Mouse (Mus musculus) layer of hippocampus, postnatal 10 days (tissue): ENCODE results near the gene Rnf166. TPM values are rescaled to one million over a fixed set of nuclear protein-coding genes. Genes with fewer than 3 reads are reported as not detected.

ENCODE experiments used
- DNase-seq, 2 experiments: peaks; one replicate each; pipeline ENCODE4 v3.0.0; 2021; ENCODE audit warnings: low spot score in 2 of 2
- total RNA-seq, 2 experiments: library from RNA; stranded (reverse); gene quantifications; 2 replicates each; pipeline ENCODE4 v1.2.3; 2021

Gene Rnf166
- total RNA-seq, 2 experiments from 2014 or later = 19.7 to 23.5 TPM

DNA sequence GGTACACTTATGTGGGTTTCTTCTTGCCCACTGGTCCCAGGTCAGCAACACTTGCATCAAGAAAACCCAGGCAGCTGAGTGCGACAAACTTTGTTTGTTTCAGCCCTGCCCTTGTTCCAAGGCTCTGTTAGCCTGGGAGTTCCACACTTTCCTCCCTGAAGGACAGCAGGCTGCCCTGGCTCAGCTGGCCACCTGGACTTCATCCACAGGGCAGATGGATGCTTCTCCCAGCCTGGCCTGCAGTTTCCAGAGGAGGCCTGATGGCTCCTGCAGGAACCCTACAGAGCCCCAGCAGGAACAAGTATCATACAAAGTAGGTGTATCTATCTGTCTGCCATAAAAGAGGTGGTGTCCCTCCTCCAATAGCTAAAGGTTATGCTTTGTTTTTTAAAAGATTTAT is 34.5 kb downstream of the Rnf166 start:
- no peak for DNase-seq

- no peak for DNase-seq
Observed at GRCm38 (mm10) chr8:122439336-122439735, 36.5 kb downstream of the Rnf166 start.

GRCm38 (mm10) chr8:122437708-122438331 is 38.0 kb downstream of the Rnf166 start:
- DNase-seq = no peak

DNA sequence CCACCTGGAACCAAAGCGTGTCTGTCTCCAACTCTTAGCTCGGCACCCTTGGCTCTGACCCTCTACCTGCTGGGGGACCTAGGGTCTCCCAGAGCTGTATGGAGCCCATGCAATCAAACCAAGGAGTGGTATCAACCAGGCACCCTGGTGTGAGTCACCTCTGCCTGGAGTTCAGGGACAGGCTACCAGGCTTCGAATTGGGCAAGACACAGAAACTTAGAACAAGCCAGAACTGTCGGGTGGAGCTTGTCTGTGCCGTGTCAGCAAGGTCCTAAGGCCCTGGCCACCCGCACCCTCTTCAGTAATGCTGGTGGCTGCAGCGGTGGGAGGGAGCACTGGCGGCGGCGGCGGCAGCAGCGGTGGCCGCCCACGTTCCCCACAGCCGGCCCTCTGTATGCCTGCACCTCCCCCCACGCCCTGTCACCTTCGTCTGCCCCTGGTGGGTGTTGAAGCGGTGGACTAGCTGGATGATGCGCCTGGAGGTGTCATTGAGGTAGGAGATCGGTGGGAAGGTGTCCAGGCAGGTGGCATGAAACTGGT is 39.2 kb downstream of the Rnf166 start:
- no peak for DNase-seq

GRCm38 (mm10) chr8:122436146-122436545 is 39.7 kb downstream of the Rnf166 start:
- no peak for DNase-seq

DNA sequence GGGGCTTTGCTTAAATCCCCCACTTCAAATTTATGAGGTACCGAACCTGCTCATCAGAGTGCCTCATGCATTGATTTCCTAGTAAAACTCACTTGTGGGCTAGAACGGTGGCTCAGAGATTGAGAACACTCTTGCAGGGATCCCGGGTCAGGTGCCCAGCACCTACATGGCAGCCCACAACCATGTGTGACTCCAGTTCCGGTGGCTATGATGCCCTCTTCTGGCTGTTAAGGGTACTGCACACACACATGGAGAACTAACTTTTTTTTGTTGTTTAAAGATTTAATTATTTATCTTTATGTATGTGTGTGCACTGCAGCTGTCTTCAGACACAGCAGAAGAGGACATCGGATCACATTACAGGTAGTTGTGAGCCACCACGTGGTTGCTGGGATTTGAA is 40.5 kb downstream of the Rnf166 start:
- no peak for DNase-seq

GRCm38 (mm10) chr8:122433269-122433905 is 42.5 kb downstream of the Rnf166 start:
- no peak for DNase-seq

DNA sequence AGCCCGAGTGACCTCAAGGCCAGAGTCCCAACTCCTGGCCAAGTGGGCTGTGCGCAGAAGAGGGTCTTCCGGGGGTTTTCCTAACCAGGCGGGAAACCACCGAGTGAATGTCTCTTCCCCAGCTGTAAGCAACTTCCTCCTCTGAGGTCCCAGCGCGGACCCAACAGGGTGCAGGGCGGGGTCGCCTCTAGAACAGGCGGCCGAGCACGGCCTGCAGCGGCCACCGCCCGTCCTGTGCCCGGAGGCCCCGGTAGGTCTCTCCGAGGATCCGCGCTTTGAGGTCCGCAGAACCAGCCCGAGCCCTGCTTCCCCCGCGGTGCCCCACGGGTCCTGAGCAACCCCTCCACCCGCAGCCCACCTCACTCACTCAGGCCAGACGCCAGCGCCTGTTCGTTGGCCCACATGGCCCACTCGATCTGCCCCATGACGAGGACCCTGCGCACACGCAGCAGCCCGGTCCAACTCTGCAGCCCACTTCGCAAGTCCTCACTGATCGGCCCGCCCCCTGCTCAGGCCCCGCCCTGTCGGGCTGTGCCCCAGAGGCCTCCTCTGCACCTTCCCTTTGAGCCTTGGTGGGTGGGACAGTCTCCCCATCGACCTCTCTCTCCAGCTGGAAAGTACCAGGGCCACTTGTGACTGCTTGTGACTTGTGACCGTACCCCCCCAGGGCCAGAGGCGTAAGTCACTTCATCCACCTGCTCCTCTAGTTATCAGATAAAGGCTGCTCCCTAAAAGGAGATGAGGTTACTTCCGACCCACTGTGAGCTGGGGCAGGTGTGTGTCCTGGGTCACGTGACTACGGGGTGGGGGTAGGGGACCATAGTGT is 43.2 kb downstream of the Rnf166 start, which contains the start of gene Cyba:
Gene Cyba (minus strand): TSS at position 488 of the 826 bp plus-strand sequence.
- peak in 1 of 2 experiments; percentile 46 for DNase-seq

GRCm38 (mm10) chr8:122431694-122432442 is 44.0 kb downstream of the Rnf166 start:
- DNase-seq = no peak

- DNase-seq = no peak
Observed at GRCm38 (mm10) chr8:122430646-122431045, 45.2 kb downstream of the Rnf166 start.

DNA sequence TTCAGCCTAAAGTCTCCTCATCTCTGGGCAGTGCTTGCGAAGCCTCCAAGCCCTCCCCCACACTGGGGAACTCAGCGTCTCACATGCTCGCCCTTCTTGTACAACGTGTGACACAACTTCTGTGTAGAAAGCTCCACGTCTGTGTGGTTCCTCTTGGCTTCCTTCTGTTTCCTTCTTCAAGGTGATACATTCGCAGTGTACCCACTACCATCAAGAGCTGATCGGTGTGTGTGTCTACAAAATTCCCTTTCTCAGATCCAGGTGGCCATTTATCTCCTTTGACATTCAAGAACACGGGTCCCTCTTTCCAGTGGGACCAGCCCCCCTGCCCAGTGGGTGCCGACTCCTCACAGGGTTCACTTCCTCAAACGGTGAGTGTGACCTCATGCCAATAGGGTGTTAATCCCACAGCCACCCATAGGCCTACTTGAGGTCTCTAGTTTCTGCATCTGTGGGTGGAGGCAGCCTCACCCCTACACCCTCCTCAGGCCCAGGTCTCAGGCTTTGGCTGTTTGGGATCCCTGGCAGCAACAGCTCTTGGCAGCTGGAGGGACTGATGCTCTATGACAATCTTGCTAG is 45.7 kb downstream of the Rnf166 start:
- DNase-seq = no peak

GRCm38 (mm10) chr8:122428163-122428562 is 47.7 kb downstream of the Rnf166 start:
- DNase-seq = no peak

- DNase-seq = no peak
Observed at GRCm38 (mm10) chr8:122427607-122428006, 48.3 kb downstream of the Rnf166 start.

DNA sequence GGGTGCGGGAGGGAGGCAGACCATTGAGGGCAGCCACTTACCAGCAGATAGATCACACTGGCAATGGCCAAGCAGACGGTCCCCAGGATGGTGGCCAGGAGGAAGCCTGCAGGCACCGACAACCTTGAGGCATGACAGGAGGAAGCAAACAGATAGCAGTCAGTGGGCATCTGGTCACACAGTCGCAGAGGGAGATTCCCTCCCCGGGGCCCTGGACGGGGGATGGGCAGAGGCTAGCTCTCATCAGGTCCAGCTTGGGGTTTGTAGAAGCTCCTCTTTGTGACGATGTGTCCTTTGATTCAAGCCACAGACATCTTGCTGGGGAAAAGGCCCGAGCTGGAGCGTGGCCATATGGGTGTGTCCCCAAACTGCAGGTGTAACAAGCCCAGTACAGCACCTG is 49.7 kb downstream of the Rnf166 start:
- no peak for DNase-seq

DNA sequence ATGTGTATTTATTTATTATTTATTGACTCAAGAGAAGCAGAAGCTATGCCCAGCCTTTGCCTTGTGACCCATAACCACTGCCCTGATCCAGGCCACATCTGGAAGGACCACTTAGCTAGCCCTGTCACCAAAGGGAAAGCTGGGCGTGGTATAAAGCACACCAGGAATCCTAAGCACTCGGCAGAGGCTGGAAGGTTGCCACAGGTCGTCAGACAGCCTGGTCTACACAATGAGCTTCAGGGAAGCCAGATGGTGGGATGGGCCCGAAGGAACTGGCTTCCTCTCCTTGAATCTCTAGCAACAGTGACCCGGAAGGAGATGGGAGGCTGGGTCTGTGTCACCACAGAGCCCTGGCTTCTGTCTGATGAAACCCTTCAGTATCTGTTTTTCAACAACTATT is 52.2 kb downstream of the Rnf166 start:
- no peak for DNase-seq

DNA sequence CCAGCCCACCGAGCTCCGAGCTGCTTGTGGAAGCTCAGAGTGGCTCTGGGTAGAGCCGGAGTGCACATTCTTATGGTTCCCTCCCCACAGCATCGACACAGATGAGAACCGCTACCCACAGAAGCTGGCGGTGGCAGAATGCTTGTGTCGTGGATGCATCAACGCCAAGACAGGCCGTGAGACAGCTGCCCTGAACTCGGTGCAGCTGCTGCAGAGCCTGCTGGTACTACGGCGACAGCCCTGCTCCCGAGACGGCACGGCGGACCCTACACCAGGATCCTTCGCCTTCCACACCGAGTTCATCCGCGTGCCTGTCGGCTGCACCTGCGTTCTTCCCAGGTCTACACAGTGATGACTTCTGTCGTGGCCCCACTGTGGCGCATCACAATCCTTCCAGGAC is 52.6 kb downstream of the Rnf166 start:
- DNase-seq = no peak

DNA sequence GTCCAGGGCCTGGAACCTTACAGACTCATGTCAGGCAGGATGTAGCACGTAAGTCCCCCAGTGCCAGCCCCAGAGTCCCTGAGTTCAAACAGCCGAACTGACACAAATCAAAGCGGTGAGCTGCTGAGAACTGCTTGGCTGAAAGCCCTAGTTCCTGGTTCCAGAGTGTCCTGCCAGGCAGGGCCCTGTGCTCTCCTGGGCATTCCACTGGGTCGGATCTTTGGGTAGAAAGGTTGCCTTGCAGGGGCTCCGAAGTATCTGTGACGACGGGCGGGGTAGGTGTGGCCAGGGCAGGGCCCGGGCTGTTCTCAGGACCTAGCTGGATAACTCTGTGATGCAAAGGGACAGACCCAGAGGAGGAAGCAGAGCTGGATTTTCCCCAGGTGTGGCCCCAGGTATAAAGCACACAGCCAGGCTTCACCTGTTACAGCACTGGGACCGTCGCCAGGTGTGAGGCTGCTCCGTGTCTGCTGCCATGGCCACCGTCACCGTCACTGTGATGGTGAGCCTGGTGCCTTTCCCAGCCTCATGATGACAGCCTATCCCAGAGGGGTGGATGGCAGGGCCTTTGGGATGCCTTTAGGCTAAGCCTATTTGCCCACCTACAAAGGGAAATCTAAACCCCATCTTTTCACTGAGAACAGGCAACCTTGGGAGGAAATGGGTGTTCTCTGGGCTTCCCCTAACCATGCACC is 54.3 kb downstream of the Rnf166 start, which contains the start of gene Il17c:
Gene Il17c (plus strand): TSS at position 645 of the 695 bp plus-strand sequence.
- DNase-seq = no peak

DNA sequence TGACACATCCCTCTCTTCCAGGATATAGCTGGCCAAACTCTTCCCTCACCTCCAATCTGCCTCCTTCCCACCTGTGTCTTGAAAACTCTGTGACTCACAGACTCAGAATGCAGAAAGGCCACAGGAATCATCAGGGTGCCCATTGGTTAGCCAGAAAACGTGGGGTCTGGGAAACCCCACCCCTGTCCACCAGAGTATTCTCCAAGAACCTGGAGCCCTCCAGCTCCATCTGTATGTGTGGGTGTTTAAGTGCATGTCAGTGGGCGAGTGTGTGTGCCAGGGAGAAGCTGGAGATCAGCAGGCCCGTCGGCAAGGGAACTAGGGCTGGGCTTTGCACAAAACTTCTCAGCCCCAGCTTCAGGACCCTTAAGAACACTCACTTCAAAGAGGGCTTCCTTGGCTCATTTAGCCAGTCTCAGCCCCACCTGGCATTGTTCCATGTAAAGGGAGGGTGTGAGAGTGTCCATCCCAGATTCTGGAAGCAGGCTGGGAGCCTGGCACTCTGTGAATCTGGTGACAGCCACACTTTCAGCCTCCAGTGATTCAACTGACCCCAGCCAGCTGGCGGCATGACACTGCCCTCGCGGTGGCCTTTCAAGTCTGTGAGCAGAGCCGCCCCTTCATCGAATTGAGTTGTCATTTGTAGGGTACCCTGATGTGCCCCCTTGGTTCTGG is 55.8 kb downstream of the Rnf166 start:
- peak in 1 of 2 experiments; percentile 32 for DNase-seq
